Mouse (Mus musculus) embryonic facial prominence, embryonic 10.5 days (tissue): Measurements from ENCODE around the gene Pnmt. TPM values are rescaled to one million over a fixed set of nuclear protein-coding genes. Genes with fewer than 3 reads are reported as not detected.
A peak's percentile ranks its signal among the peaks of the same experiment; 100 is the strongest.
"Not testable (repeated sequence)": the region's sequence is repeated elsewhere in the genome, so short reads cannot be mapped to it uniquely, and the experiment has no call there.

ENCODE experiments used
- DNase-seq: peaks from one replicate; pipeline ENCODE4 v3.0.0-alpha.2; 2017; ENCODE audit warnings: low spot score
- H3K27ac ChIP-seq: fragments of 300-500 bp; sonication (generic); replicated peaks from 2 replicates; pipeline ENCODE4 v1.5.1; 2016; ENCODE audit warnings: mild to moderate bottlenecking
- H3K27me3 ChIP-seq: fragments of 300-500 bp; sonication (generic); replicated peaks from 2 replicates; pipeline ENCODE4 v1.6.1; 2016; ENCODE audit warnings: low read depth, mild to moderate bottlenecking; ENCODE audit not compliant: poor library complexity, severe bottlenecking
- H3K36me3 ChIP-seq: fragments of 300-500 bp; sonication (generic); replicated peaks from 2 replicates; pipeline ENCODE4 v1.6.1; 2016; ENCODE audit warnings: mild to moderate bottlenecking, moderate library complexity
- H3K4me1 ChIP-seq: fragments of 300-500 bp; sonication (generic); 2 replicates; pipeline ENCODE4 v1.6.1; 2016
- H3K4me3 ChIP-seq: fragments of 300-500 bp; sonication (generic); 2 replicates; pipeline ENCODE4 v1.5.1; 2016; ENCODE audit warnings: mild to moderate bottlenecking, moderate library complexity
- H3K9me3 ChIP-seq: fragments of 300-500 bp; sonication (generic); 2 replicates; pipeline ENCODE4 v1.6.1; 2016; ENCODE audit warnings: mild to moderate bottlenecking
- WGBS: fragments of 180-500 bp; shearing (Covaris S2); methylation state at CpG from one replicate; pipeline ENCODE4 v1.1.7; 2016; 5-methylcytosine and 5-hydroxymethylcytosine counted together
- polyA plus RNA-seq: library from polyadenylated mRNA; unstranded; fragments of >200 nt; fragmentation: Nextera tagmentation; extraction: Ambion mirVana; gene quantifications from 2 replicates; pipeline ENCODE4 v1.2.1, GENCODE M21; 2016

The Pnmt gene
- polyA plus RNA-seq, 1 experiment from 2014 or later, result 0.17 TPM

- Histone ChIP-seq H3K27me3 (peaks cover 37% of the 10 kb centered on the region), H3K4me3 (no peak overlapping the region), H3K27ac (no peak overlapping the region), H3K4me1 (peaks cover 21% of the 10 kb centered on the region), H3K9me3 (no peaks in the 10 kb centered on the region), H3K36me3 (peaks cover 49% of the 10 kb centered on the region)
- 93% methylated on average over 2 of the region's 2 CpGs for WGBS
- DNase-seq, result no peak
These were observed 4.6 kb upstream of the Pnmt start for GRCm38 (mm10) chr11:98381651-98382050.

DNA sequence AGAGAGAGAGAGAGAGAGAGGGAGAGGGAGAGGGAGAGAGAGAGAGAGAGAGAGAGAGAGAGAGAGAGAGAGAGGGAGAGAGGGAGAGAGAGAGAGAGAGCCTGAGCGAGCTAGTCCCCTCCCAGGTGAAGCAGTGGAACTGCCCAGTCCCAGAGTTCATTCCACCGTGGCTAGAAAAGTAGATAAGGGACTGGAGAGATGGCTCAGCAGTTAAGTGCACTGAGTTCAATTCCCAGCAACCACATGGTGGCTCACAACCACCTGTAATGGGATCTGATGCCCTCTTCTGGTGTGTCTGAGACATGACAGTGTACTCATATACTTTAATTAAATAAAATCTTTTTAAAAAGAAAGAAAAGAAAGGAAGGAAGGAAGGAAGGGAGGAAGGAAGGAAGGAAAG, 3.8 kb upstream of the Pnmt start:
- Histone ChIP-seq H3K27me3 (peaks cover 44% of the 10 kb centered on the region), H3K36me3 (peaks cover 42% of the 10 kb centered on the region), H3K4me1 (peaks cover 25% of the 10 kb centered on the region)
- H3K27ac ChIP-seq, DNase-seq, H3K9me3 ChIP-seq, H3K4me3 ChIP-seq: not testable (repeated sequence)
- 44% methylated on average over 2 of the region's 2 CpGs for WGBS

- Histone ChIP-seq H3K36me3 (peaks cover 31% of the 10 kb centered on the region), H3K4me3 (no peak within 1 kb of the TSS), H3K9me3 (no peaks in the 10 kb centered on the region), H3K27me3 (peaks cover 55% of the 10 kb centered on the region), H3K4me1 (peaks cover 32% of the 10 kb centered on the region), H3K27ac (0 out of 2 replicates have a peak within 1 kb of the TSS, but pooled peaks have one; percentile 11)
- whole genome bisulfite sequencing, result 56% methylated on average over 14 of the region's 14 CpGs
- DNase-seq, result no peak
These were observed 2.8 kb upstream of the Pnmt start, which contains the start of gene Tcap for GRCm38 (mm10) chr11:98383261-98384030. TSS of gene Tcap (plus strand) at chr11:98383811.

DNA sequence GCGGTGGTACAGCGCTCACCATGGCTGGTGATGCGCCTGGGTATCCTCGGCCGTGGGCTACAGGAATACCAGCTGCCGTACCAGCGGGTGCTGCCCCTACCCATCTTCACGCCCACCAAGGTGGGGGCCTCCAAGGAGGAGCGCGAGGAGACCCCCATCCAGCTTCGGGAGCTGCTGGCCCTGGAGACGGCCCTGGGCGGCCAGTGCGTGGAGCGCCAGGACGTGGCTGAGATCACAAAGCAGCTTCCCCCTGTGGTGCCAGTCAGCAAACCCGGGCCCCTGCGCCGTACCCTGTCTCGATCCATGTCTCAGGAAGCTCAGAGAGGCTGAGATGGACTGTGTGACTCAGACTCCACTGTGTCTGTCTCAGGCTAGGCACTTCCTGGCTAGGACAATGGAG, 2.0 kb upstream of the Pnmt start:
- H3K9me3 ChIP-seq, result no peaks in the 10 kb centered on the region
- peaks cover 37% of the 10 kb centered on the region for H3K4me1 ChIP-seq
- no peak for DNase-seq
- H3K36me3 ChIP-seq, result peaks cover 24% of the 10 kb centered on the region
- no peak overlapping the region for H3K4me3 ChIP-seq
- 0 out of 2 replicates have a peak overlapping the region, but pooled peaks have one; percentile 11 for H3K27ac ChIP-seq
- peaks cover 62% of the 10 kb centered on the region for H3K27me3 ChIP-seq
- WGBS, result 65% methylated on average over 20 of the region's 20 CpGs

DNA sequence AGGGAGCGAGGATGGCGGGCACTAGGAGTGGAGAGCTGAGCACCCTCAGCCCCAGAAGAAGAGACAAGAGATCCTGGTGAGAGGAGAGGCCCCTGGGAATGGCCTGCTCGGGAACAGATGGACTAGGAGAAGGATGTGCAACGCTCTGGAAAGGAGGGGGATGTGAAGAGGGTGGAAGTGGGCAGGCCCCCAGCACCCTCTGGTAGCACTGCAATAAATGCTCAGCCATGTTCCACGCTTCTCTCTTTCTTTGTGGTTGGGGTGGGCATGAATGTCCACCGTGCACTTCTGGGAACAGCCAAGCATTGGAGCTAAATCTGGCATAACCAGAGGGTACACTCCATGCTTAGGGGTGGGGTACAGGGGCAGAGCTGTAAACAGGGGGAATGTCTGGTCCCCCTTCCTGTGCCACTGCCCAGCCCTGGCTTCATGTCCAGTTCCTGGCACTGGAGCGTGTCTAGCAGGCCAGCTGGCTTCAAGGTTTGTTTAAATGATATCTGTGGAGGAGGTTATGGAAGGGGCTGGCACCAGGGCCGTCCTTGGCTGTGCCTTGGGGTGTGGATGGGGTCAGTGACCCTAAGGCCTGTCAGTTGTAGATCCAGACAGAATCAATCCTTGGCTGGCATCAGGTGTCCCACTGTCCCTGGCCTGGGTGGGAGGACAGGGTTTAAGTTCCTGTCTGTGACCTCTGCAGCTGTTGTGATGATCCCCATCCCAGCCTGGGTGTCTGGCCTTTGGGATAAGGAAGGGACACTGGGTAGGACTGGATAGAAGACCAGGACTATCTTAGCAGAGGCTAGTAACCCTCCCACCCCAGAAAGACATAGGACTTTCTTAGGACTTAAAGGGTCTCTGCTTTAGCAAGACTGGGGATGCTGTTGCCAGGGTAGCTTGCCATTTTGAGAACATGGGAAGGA, 1.3 kb upstream of the Pnmt start:
- Histone ChIP-seq H3K4me3 (no peak overlapping the region), H3K27me3 (peaks cover 70% of the 10 kb centered on the region), H3K9me3 (no peaks in the 10 kb centered on the region), H3K4me1 (peaks cover 37% of the 10 kb centered on the region), H3K27ac (no peak overlapping the region), H3K36me3 (peaks cover 16% of the 10 kb centered on the region)
- no peak for DNase-seq
- 59% methylated on average over 8 of the region's 8 CpGs for WGBS

DNA sequence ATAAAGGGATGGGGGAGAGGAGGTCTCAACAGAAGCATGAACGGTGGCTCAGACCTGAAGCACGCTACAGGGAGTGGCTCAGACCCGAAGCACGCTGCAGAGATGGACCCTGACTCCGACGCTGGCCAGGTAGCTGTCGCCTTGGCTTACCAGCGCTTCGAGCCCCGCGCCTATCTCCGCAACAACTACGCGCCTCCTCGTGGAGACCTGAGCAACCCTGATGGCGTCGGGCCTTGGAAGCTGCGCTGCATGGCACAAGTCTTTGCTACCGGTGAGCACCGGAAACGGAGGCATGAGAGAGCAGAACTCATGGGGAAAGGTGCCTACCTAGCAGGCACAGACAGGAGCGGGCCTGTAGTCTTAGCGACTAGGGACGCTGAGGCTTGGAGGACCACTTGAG, 346 bp downstream of the Pnmt start:
- DNase-seq, result peak; percentile 37
- peaks cover 86% of the 10 kb centered on the region for H3K27me3 ChIP-seq
- WGBS, result 19% methylated on average over 24 of the region's 24 CpGs
- peaks cover 41% of the 10 kb centered on the region for H3K4me1 ChIP-seq
- no peak overlapping the region for H3K27ac ChIP-seq
- H3K36me3 ChIP-seq, result peaks cover 4% of the 10 kb centered on the region
- no peaks in the 10 kb centered on the region for H3K9me3 ChIP-seq
- H3K4me3 ChIP-seq, result peak overlapping the region; percentile 35

GRCm38 (mm10) chr11:98387056-98387577, 867 bp downstream of the Pnmt start:
- 55% methylated on average over 14 of the region's 14 CpGs for WGBS
- H3K4me1 ChIP-seq, result peaks cover 46% of the 10 kb centered on the region
- H3K27me3 ChIP-seq, result peaks cover 91% of the 10 kb centered on the region
- no peaks in the 10 kb centered on the region for H3K36me3 ChIP-seq
- no peak overlapping the region for H3K27ac ChIP-seq
- no peak for DNase-seq
- no peak overlapping the region for H3K4me3 ChIP-seq
- H3K9me3 ChIP-seq, result no peaks in the 10 kb centered on the region

DNA sequence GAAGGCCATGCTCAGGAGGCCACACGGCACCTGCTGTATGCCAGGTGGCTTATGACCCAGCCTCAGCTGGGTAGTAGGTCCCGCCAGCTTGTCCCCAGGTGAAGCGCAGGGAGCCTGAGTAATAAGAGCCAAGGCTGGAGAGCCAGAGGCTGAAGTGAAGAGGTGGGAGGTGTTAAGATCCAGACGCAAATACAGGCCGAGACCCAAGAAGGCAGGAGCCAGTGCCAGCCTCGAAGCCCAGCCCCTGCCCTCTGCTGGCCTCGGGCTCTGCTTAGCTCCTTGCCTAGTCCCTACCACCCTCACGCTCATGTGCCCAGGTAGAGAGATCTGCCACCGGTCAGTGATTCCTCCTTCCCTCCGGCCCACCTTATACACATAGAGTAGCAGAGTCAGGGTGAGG, 2.0 kb downstream of the Pnmt start:
- WGBS, result 74% methylated on average over 10 of the region's 10 CpGs
- H3K36me3 ChIP-seq, result no peaks in the 10 kb centered on the region
- no peak overlapping the region for H3K4me3 ChIP-seq
- peaks cover 100% of the 10 kb centered on the region for H3K27me3 ChIP-seq
- peaks cover 53% of the 10 kb centered on the region for H3K4me1 ChIP-seq
- H3K9me3 ChIP-seq, result no peaks in the 10 kb centered on the region
- no peak overlapping the region for H3K27ac ChIP-seq
- DNase-seq, result no peak

GRCm38 (mm10) chr11:98389221-98389780, 3.1 kb downstream of the Pnmt start:
- peak; percentile 52 for DNase-seq
- Histone ChIP-seq H3K36me3 (no peaks in the 10 kb centered on the region), H3K9me3 (no peaks in the 10 kb centered on the region), H3K27ac (no peak overlapping the region), H3K4me3 (no peak overlapping the region), H3K4me1 (peaks cover 57% of the 10 kb centered on the region), H3K27me3 (peaks cover 98% of the 10 kb centered on the region)
- WGBS, result 19% methylated on average over 9 of the region's 9 CpGs

DNA sequence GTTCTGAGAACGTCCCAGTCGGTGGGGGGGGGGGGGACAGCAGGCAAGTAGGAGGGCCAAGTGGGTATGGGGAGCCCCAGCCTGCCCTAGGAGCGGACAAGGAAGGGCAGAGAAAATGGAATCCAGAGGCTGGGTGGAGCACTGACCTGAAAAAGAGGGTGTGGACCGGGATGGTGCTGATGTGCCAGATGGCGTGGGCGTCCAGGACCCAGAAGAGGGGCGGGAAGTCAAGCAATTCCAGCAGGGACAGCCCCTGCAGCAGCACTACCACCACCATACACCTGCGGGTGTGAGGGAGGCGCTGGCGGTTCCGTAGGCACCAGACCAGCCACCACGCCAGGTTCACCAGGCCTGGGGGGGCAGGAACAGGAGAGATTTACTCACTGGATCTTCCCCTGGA, 3.9 kb downstream of the Pnmt start:
- no peaks in the 10 kb centered on the region for H3K36me3 ChIP-seq
- peaks cover 63% of the 10 kb centered on the region for H3K4me1 ChIP-seq
- H3K27ac ChIP-seq, result no peak overlapping the region
- no peak for DNase-seq
- no peak overlapping the region for H3K4me3 ChIP-seq
- H3K27me3 ChIP-seq, result peaks cover 89% of the 10 kb centered on the region
- 81% methylated on average over 12 of the region's 12 CpGs for WGBS
- H3K9me3 ChIP-seq, result no peaks in the 10 kb centered on the region

DNA sequence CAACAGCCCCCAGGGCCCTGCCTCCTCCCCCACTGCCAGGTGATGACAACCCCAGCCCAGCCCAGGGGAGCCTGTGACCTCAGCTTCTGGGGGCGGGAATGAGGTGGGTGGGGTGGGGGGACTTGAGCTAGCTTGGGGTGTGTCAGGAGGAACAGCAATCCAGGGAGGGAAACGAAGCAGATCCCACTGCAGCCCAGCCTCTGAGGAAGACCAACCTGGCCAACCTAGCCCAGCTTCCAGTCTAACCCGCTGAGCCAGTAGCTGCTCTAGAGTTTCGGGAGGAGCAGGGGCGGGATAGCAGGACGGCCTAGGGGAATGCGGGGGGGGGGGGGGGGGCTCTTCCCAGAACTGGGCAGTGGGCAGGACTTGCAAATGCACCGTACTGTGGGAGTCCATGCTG, 5.8 kb downstream of the Pnmt start:
- H3K4me3 ChIP-seq, result peak overlapping the region; percentile 18; the same call in 1 of the 2 replicates
- H3K27me3 ChIP-seq, result peaks cover 70% of the 10 kb centered on the region
- WGBS, result 17% methylated on average over 8 of the region's 8 CpGs
- H3K4me1 ChIP-seq, result peaks cover 55% of the 10 kb centered on the region
- H3K9me3 ChIP-seq, result no peaks in the 10 kb centered on the region
- H3K27ac ChIP-seq, result peak overlapping the region; percentile 52; the same call in 1 of the 2 replicates
- no peak for DNase-seq
- no peaks in the 10 kb centered on the region for H3K36me3 ChIP-seq

DNA sequence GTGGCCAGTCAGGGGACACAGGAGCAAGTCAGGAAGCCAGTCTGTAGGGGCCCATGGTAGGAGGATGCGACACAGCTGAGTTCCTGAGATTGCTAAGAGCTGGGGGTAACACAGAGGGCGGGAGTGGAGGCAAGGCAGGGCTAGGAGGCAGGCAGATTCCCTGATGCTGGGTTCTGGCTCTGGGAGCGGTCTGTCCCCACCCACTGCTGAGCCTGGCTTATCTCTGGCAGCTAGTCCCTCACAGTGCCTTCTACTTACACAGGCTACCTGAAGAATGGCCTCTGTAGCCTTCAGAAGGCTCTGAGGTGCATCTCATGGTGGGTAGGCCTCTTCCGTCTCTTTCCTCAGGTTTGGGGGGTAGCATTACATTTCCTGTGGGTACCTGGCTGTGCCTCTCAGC, 6.4 kb downstream of the Pnmt start:
- DNase-seq, result no peak
- Histone ChIP-seq H3K4me3 (no peak overlapping the region), H3K9me3 (no peaks in the 10 kb centered on the region), H3K4me1 (peaks cover 49% of the 10 kb centered on the region), H3K27ac (peak overlapping the region; percentile 35), H3K36me3 (no peaks in the 10 kb centered on the region), H3K27me3 (peaks cover 64% of the 10 kb centered on the region)
- 45% methylated on average over 4 of the region's 4 CpGs for WGBS
